Mouse (Mus musculus) E14TG2a.4 (cell line): ENCODE measurements at regions not wholly inside any gene's neighbourhood (a gene's known extent, or its start where the extent isn't known, plus 50 kb on each side); places are given as distances from the start of the nearest gene placed in this dataset.

Experiments used
- H3K27me3 ChIP-seq: 2 replicates; pipeline ENCODE4 v1.6.1; 2014; ENCODE audit warnings: low read length, control low read depth; ENCODE audit not compliant: insufficient read depth
- H3K36me3 ChIP-seq: 2 replicates; pipeline ENCODE4 v1.6.1; 2014; ENCODE audit warnings: low read length, control low read depth; ENCODE audit not compliant: insufficient read depth
- H3K4me1 ChIP-seq: replicated peaks from 2 replicates; pipeline ENCODE4 v1.6.1; 2014; ENCODE audit warnings: low read depth, low read length, control low read depth
- H3K4me3 ChIP-seq: replicated peaks from 2 replicates; pipeline ENCODE4 v1.5.1; 2014; ENCODE audit warnings: mild to moderate bottlenecking, low read length
- H3K9me3 ChIP-seq: 2 replicates; pipeline ENCODE4 v1.6.1; 2014; ENCODE audit warnings: low read length, control low read depth
- CTCF ChIP-seq: conservative IDR thresholded peaks from 2 replicates; pipeline ENCODE4 v1.5.1; 2014; ENCODE audit warnings: low read length
- NANOG ChIP-seq: IDR thresholded peaks from 2 replicates; pipeline ENCODE4 v1.6.1; 2014; ENCODE audit warnings: borderline replicate concordance, low read length, mixed read lengths
- POU5F1 ChIP-seq: IDR thresholded peaks from 2 replicates; pipeline ENCODE4 v1.6.1; 2014; ENCODE audit warnings: low read length, borderline replicate concordance

DNA sequence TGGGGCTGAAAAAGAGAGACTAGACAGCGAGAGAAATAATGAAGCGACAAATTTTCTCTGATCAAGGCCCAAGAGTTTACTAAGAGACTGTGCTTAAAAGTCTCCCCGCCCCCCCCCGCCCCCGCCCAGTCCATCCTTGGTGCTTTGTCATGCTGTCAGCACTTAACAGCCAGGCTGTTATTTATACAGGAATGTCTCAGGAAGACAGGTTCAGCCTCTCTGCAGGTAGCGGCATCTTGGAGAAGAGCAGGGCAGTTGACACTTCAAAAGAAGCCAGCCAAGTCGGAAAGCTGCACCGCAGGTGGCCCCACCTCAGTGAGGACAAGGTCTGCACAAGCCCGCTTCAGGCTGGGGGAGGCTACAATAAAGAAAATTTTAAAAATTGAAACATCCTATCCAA lies 487.6 kb downstream of the Pdzph1 start:
- Histone ChIP-seq H3K36me3 (no peaks in the 10 kb centered on the region), H3K9me3 (no peaks in the 10 kb centered on the region; the same call in 1 of the 2 replicates), H3K27me3 (no peaks in the 10 kb centered on the region), H3K4me1 (peaks cover 8% of the 10 kb centered on the region), H3K4me3 (no peak overlapping the region)
- TF ChIP-seq NANOG (peak; percentile 32; the same call in 1 of the 2 replicates), POU5F1 (no peak)

DNA sequence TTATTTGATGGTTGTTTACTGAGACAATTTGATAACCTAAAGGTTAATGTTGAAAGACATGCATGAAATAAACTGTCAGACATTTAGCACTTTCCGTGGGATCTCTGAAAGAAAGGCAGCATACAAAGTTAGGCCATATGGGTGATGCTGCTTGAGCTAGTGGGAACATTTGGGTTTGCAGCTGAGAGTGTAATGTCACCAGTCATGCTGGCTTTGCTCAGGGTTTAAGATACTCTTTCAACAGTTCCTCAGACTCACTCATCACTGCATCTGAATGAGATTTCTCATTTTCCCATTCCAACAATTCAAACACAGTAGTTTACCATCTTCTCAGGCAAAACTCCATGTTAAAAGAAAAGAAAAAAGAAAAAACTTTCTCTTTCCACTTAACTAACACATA lies 522.3 kb downstream of the Pdzph1 start:
- Histone ChIP-seq H3K36me3 (no peaks in the 10 kb centered on the region), H3K9me3 (no peaks in the 10 kb centered on the region), H3K27me3 (no peaks in the 10 kb centered on the region), H3K4me1 (no peaks in the 10 kb centered on the region), H3K4me3 (no peak overlapping the region)
- no peak for TF ChIP-seq NANOG
- TF ChIP-seq POU5F1 = no peak
- TF ChIP-seq CTCF = no peak
